Mouse (Mus musculus) liver, embryonic 13.5 days (tissue): ENCODE results near the gene Gpr68. TPM values are rescaled to one million over a fixed set of nuclear protein-coding genes. Genes with fewer than 3 reads are reported as not detected.

Source experiments
- ATAC-seq: fragments of 200-750 bp; cut with Nextera tagmentation; 2 replicates; pipeline ENCODE4 v1.8.0; 2017; ENCODE audit warnings: low read depth, mild to moderate bottlenecking, moderate number of reproducible peaks, moderate library complexity
- DNase-seq: peaks from one replicate; pipeline ENCODE4 v3.0.0; 2022
- H3K27ac ChIP-seq: fragments of 300-500 bp; sonication (generic); 2 replicates; pipeline ENCODE4 v1.5.1; 2015; ENCODE audit warnings: moderate library complexity, mild to moderate bottlenecking, inconsistent platforms
- H3K27me3 ChIP-seq: fragments of 300-500 bp; sonication (generic); 2 replicates; pipeline ENCODE4 v1.6.1; 2015; ENCODE audit warnings: mild to moderate bottlenecking, inconsistent platforms
- H3K36me3 ChIP-seq: fragments of 300-500 bp; sonication (generic); 2 replicates; pipeline ENCODE4 v1.6.1; 2015; ENCODE audit warnings: mild to moderate bottlenecking, inconsistent platforms
- H3K4me1 ChIP-seq: fragments of 300-500 bp; sonication (generic); replicated peaks from 2 replicates; pipeline ENCODE4 v1.6.1; 2015; ENCODE audit warnings: inconsistent platforms
- H3K4me2 ChIP-seq: fragments of 300-500 bp; sonication (generic); 2 replicates; pipeline ENCODE4 v1.6.1; 2015; ENCODE audit warnings: inconsistent platforms, mild to moderate bottlenecking, moderate library complexity
- H3K4me3 ChIP-seq: fragments of 300-500 bp; sonication (generic); replicated peaks from 2 replicates; pipeline ENCODE4 v1.5.1; 2015; ENCODE audit warnings: mild to moderate bottlenecking, inconsistent platforms
- H3K9ac ChIP-seq: fragments of 300-500 bp; sonication (generic); 2 replicates; pipeline ENCODE4 v1.6.1; 2015; ENCODE audit warnings: mild to moderate bottlenecking, inconsistent platforms
- H3K9me3 ChIP-seq: fragments of 300-500 bp; sonication (generic); replicated peaks from 2 replicates; pipeline ENCODE4 v1.6.1; 2016; ENCODE audit warnings: inconsistent platforms
- WGBS: fragments of 180-500 bp; shearing (Covaris S2); methylation state at CpG from one replicate; pipeline ENCODE4 v1.1.7; 2015; ENCODE audit not compliant: insufficient replicate concordance; 5-methylcytosine and 5-hydroxymethylcytosine counted together
- polyA plus RNA-seq: library from polyadenylated mRNA; unstranded; fragments of >200 nt; fragmentation: Nextera tagmentation; extraction: Ambion mirVana; gene quantifications from 2 replicates; pipeline ENCODE4 v1.2.1, GENCODE M21; 2015

Gpr68 gene
- polyA plus RNA-seq, 1 experiment from 2014 or later: 0.08 TPM

DNA sequence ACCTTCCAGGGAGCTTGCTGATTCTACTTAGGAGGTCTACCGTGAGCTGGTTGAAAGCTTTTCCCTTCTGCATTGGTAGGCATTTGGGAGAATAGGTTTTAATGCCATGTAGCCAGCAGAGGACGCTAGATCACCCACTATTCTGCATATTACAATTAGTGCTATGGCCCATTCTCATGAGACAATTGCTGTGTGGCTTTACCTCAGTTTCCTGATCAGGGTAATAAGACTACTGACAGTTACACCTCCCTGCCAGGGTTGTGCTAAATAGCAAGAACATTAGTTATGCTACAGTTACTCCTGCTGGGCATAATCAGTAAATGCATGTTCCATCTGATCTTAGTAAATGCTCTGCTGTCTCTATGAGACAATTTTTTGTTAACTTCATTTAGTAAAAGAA lies 62.2 kb downstream of the Gpr68 start:
- Histone ChIP-seq H3K36me3 (no peaks in the 10 kb centered on the region), H3K4me3 (no peak overlapping the region), H3K4me2 (no peak overlapping the region), H3K27ac (no peak overlapping the region), H3K4me1 (no peaks in the 10 kb centered on the region), H3K9ac (no peak overlapping the region), H3K27me3 (no peaks in the 10 kb centered on the region), H3K9me3 (no peaks in the 10 kb centered on the region)
- no peak for ATAC-seq
- WGBS: 21% methylated on average over 2 of the region's 2 CpGs
- DNase-seq: no peak

DNA sequence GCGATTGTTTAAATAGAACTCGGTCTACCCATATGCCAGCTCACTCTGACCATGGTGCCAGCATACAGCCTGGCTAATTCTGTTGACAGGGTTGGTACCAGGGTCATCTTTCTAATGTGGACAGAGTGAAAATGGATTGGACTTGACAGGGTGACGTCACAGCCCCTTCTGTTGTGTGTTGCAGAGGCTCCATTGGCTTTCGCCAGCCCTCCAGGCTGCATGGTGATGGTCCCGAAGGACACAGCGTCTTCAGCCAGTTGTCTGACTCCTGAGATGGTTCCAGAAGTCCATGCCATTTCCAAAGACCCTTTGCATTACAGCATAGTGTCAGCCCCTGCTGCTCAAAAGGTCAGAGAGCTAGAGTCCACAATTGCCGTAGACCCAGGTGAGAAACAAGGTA lies 63.5 kb downstream of the Gpr68 start:
- 70% methylated on average over 7 of the region's 7 CpGs for WGBS
- Histone ChIP-seq H3K4me2 (no peak overlapping the region), H3K4me3 (no peak overlapping the region), H3K9ac (no peak overlapping the region), H3K4me1 (no peaks in the 10 kb centered on the region), H3K27ac (no peak overlapping the region), H3K9me3 (no peaks in the 10 kb centered on the region), H3K36me3 (no peaks in the 10 kb centered on the region), H3K27me3 (no peaks in the 10 kb centered on the region)
- ATAC-seq: no peak
- DNase-seq: no peak

DNA sequence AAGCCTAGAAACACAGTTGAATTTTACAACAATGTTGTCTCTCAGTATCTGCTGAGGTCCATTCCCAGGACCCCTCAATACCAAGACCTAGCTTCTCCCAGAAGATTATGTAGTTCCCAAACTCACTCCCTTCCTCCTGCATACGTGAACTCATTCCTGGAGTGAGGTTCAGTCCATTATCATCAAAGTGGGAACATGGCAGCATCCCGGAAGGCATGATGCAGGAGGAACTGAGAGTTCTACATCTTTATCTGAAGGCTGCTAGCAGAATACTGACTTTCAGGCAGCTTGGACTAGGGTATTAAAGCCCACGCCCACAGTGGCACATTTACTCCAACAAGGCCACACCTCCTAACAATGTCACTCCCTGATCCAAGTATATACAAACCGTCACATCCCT lies 64.8 kb downstream of the Gpr68 start:
- H3K4me1 ChIP-seq: no peaks in the 10 kb centered on the region
- H3K27me3 ChIP-seq: no peaks in the 10 kb centered on the region
- H3K4me2 ChIP-seq: no peak overlapping the region
- ATAC-seq (no peak), DNase-seq (no peak)
- no peak overlapping the region for H3K4me3 ChIP-seq
- no peaks in the 10 kb centered on the region for H3K36me3 ChIP-seq
- WGBS: 60% methylated on average over 4 of the region's 4 CpGs
- no peaks in the 10 kb centered on the region for H3K9me3 ChIP-seq
- no peak overlapping the region for H3K27ac ChIP-seq
- H3K9ac ChIP-seq: no peak overlapping the region

DNA sequence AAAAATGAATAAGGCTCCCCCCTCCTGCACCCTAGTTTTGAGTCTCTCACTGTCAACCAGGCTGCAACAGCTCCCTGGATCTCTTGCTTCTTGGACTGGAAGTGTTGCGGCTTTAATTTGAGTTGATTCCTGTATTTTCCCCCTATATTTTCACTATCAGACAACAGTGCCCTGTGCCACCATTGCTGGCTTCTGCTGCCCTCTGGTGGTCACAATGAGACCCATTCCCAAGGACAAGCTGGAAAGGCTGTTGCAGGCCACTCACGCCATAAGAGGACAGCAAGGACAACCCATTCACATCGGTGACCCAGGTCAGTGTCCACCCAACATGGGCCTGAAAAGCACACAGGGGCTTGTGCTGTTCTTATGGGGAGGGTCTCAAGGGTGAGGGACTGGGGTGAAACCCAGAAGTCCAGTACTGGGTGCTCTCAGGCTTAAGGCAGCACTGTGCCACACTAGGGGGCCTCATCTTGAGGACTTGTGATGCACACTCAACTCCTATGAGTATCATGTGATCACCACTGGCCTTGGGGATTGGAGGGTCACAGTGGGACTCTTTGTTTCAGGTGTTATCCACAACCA lies 66.7 kb downstream of the Gpr68 start:
- Histone ChIP-seq H3K4me3 (no peak overlapping the region), H3K9me3 (no peaks in the 10 kb centered on the region), H3K27ac (no peak overlapping the region), H3K27me3 (no peaks in the 10 kb centered on the region), H3K4me1 (no peaks in the 10 kb centered on the region), H3K36me3 (no peaks in the 10 kb centered on the region), H3K9ac (no peak overlapping the region), H3K4me2 (no peak overlapping the region)
- WGBS: 26% methylated on average over 3 of the region's 3 CpGs
- DNase-seq (peak; percentile 43), ATAC-seq (0 out of 2 replicates have a peak, but pooled peaks have one; percentile 40)

DNA sequence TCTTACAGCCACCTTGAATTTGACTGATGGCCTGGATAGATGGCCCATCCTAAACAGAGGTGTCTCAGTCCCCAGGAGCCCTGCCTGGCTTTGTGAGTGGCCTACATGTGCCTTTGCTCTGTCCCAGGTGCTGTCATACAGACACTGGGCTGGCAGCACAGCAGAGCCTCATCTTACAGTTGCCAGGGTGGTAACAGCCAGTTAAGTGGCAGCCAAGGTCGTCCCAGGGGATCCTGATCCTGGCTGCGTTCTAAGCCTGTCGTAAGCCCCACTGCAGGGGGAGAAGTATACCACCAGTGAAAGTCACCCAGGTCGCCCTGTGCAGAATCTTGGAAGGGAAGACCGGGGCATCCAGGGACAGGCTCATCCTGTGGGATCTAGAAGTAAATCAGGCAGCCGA lies 68.1 kb downstream of the Gpr68 start:
- H3K27ac ChIP-seq: no peak overlapping the region
- no peaks in the 10 kb centered on the region for H3K4me1 ChIP-seq
- no peak overlapping the region for H3K9ac ChIP-seq
- no peaks in the 10 kb centered on the region for H3K36me3 ChIP-seq
- H3K4me2 ChIP-seq: no peak overlapping the region
- no peak for DNase-seq
- WGBS: 75% methylated on average over 6 of the region's 6 CpGs
- H3K27me3 ChIP-seq: no peaks in the 10 kb centered on the region
- ATAC-seq: no peak
- no peaks in the 10 kb centered on the region for H3K9me3 ChIP-seq
- no peak overlapping the region for H3K4me3 ChIP-seq

DNA sequence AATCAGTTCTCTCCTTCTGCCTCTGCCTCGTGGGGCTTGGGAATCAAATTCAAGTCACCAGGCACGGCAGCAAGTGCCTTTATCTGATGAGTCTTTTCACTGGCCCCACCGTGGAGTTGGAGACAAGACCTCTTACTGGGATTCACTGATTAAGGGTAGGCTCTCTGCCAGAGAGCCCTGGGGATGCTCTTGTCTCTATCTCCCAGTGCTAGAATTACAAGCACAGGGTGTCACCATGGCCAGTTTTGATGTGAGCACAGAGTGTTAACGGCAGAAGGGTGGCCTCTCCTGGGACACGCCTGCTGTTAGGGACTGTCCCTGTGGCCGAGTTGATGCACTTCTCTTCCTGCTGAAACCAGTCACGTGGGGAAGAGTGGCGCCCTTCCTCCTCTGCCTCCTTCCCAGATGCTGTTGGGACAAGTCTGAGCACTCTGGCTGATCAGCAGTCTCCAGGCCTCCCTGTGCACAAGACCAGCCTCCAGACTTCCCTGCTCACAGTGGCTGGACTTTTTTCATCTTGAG lies 68.9 kb downstream of the Gpr68 start:
- H3K9ac ChIP-seq: no peak overlapping the region
- H3K36me3 ChIP-seq: no peaks in the 10 kb centered on the region
- no peaks in the 10 kb centered on the region for H3K9me3 ChIP-seq
- ATAC-seq: 0 out of 2 replicates have a peak, but pooled peaks have one; percentile 38
- no peak overlapping the region for H3K4me3 ChIP-seq
- no peaks in the 10 kb centered on the region for H3K27me3 ChIP-seq
- DNase-seq: no peak
- 13% methylated on average over 8 of the region's 8 CpGs for WGBS
- H3K4me1 ChIP-seq: no peaks in the 10 kb centered on the region
- no peak overlapping the region for H3K27ac ChIP-seq
- H3K4me2 ChIP-seq: no peak overlapping the region

DNA sequence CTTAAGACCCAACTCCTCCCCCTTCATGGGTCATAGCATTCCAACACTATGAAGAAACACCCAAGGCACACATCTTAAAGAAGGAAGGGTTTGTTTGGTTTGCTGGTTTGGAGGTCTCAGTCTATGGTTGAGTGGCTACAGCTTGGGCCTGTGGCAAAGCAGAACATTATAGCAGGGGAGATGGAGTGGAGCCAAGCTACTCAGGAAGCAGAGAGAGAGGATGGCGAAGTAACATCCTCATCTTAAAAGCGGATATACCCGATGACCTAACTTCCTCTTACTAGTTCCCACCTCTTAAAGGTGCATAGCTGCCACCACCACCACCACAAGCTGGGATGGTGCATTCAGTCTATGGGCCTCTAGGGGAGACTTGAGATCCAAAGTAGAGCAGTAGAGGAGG lies 70.8 kb downstream of the Gpr68 start:
- H3K27ac ChIP-seq: no peak overlapping the region
- no peak overlapping the region for H3K4me3 ChIP-seq
- 0 out of 2 replicates have a peak overlapping the region, but pooled peaks have one; percentile 5 for H3K4me2 ChIP-seq
- no peaks in the 10 kb centered on the region for H3K4me1 ChIP-seq
- H3K9ac ChIP-seq: no peak overlapping the region
- H3K36me3 ChIP-seq: no peaks in the 10 kb centered on the region
- WGBS: 34% methylated on average over 3 of the region's 3 CpGs
- ATAC-seq (no peak), DNase-seq (no peak)
- no peaks in the 10 kb centered on the region for H3K9me3 ChIP-seq
- H3K27me3 ChIP-seq: no peaks in the 10 kb centered on the region

DNA sequence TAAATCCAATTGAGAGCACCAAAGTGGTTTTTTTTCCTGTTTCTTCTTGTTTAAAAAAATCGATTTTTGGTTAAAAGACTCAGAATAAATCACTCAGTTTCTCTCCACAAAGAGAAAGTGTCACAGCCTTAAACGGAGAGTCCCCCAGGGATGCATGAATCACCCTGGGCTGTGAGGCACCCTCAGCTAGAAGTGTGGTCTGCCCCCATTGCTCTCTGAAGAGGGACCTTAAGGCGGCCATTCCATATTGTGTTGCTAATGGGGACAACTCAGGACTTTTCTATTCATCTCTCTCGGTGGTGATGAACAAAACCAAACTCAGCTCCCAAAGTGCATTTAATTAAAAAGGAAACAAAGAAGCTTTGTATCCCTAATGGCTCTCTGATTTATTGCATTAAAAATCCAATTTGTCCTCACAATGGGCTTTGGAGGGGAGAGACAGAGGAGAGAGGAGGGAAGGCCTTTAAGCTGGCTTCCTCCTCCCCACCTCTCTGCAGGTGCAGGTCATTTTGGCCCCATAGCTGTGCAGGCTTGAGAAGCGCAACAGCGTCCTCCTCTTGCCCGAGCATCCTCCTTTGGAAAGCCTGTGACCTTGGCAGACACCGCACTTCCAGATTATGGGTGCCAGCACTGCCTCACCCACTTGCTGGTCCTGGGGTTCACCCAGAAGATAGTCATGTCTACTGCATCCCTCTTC lies 76.2 kb downstream of the Gpr68 start:
- H3K9ac ChIP-seq: no peak overlapping the region
- H3K4me1 ChIP-seq: no peaks in the 10 kb centered on the region
- no peaks in the 10 kb centered on the region for H3K36me3 ChIP-seq
- no peak overlapping the region for H3K27ac ChIP-seq
- no peaks in the 10 kb centered on the region for H3K9me3 ChIP-seq
- DNase-seq (no peak), ATAC-seq (no peak)
- H3K4me2 ChIP-seq: no peak overlapping the region
- H3K27me3 ChIP-seq: no peaks in the 10 kb centered on the region
- 62% methylated on average over 8 of the region's 8 CpGs for WGBS
- no peak overlapping the region for H3K4me3 ChIP-seq

DNA sequence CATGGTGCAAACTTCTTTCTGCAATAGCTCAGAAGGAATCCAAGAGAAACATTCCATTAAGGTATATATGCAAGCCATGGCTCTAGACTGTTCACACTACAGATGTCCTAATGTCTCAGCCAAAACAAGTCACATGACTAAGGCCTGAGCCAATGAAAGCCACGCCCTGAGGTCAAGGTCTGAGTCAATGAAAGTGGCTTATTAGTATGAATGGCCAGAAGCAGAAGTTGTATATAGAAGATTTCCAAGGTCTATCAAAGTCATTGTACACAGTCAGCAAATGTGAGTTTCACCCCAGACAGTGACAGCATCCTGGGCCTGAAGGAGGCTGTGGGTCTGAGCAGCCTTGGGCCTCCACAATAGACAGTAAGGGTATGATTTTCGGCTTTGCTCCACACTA lies 77.0 kb downstream of the Gpr68 start:
- Histone ChIP-seq H3K36me3 (no peaks in the 10 kb centered on the region), H3K4me2 (no peak overlapping the region), H3K27me3 (no peaks in the 10 kb centered on the region), H3K9me3 (no peaks in the 10 kb centered on the region), H3K4me3 (no peak overlapping the region), H3K27ac (no peak overlapping the region), H3K4me1 (no peaks in the 10 kb centered on the region), H3K9ac (no peak overlapping the region)
- WGBS: 60% methylated on average over 2 of the region's 2 CpGs
- ATAC-seq (no peak), DNase-seq (no peak)

Other genes with a start within 250 kb of the Gpr68 start
- 1.4 and 1.6 TPM in 2 replicates for gene Rps6ka5, start 181.2 kb downstream of the Gpr68 start, polyA plus RNA-seq
- gene Dglucy, start 129.1 kb downstream of the Gpr68 start, polyA plus RNA-seq: 0.67 and 0.93 TPM in 2 replicates
- gene Ccdc88c, start 120.9 kb upstream of the Gpr68 start, polyA plus RNA-seq: 5.4 and 5.8 TPM in 2 replicates
- gene Ppp4r3a, start 175.5 kb upstream of the Gpr68 start, polyA plus RNA-seq: 19.1 and 25.9 TPM in 2 replicates